Comparison of ENCODE assay signal across 9 mouse cellular contexts in the genomic region with DNA sequence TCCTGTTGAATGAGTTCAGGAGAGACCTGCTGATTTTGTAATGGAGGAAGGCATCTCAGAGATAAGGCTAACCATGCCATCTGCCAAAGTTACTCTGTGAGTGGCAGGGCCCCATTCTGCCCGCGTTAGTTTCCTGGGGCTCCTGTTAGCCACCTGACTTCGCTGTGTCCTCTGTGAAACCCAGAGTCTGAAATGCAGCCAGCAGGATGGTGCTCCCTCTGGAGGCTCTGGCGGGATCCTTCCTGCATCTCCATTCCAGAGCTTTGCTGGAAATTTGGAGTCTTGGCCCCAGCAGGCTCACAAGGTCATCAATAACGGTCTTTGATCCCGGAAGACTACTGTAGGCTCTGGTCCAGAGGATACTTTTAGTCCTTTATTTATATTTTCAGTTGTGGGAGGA. TPM values are rescaled to one million over a fixed set of nuclear protein-coding genes. Genes with fewer than 3 reads are reported as not detected.
A peak's percentile ranks its signal among the peaks of the same experiment; 100 is the strongest.
DNase-seq lines count a peak whose midpoint lies in the region; ATAC-seq and TF ChIP-seq lines count a peak whose summit lies in the region.
"Had no signal": no experiment of that assay in that cellular context is flagged by ENCODE, and none has a peak within 500 bp of the region (broad histone marks: within the 10 kb centered on the region; RNA-seq: fewer than 3 reads in every experiment).

No protein-coding gene starts in this region.

- peak overlapping the region; percentile 50 for H3K27ac ChIP-seq in liver, adult 2 months (replicated peaks; ENCODE audit: insufficient read depth, low read depth, low read length)
- no peak overlapping the region for H3K27ac ChIP-seq in heart, adult 2 months

- TF ChIP-seq EP300 in heart, adult 2 months (IDR thresholded peaks at IDR 0.05; ENCODE audit: insufficient read depth, low read depth, low read length): no peak

- no peaks in the 10 kb centered on the region for H3K27me3 ChIP-seq in liver, adult 2 months (ENCODE audit: control insufficient read depth, insufficient read depth, low read length)
- H3K27me3 ChIP-seq in heart, adult 2 months (ENCODE audit: control insufficient read depth, insufficient read depth, low read length): no peaks in the 10 kb centered on the region

- whole genome bisulfite sequencing in liver, adult 2 months: 10% methylated on average over 6 of the region's 6 CpGs
- WGBS in heart, adult 2 months: 22% methylated on average over 6 of the region's 6 CpGs

- intact Hi-C loops in heart, adult 2 months (cut with DNase I): loop anchor here (5.0 kb wide), 1 partner anchor 79 kb away; no protein-coding TSS in a partner anchor

- no peak for TF ChIP-seq POLR2A in liver, adult 2 months (IDR thresholded peaks at IDR 0.05; ENCODE audit: extremely low read depth, insufficient read depth, low read length)
- no peak for TF ChIP-seq POLR2A in heart, adult 2 months (IDR thresholded peaks at IDR 0.05; ENCODE audit: insufficient read depth, low read depth, low read length)

- H3K36me3 ChIP-seq in liver, adult 2 months (ENCODE audit: control insufficient read depth, insufficient read depth, low read length): peaks cover 5% of the 10 kb centered on the region
- H3K36me3 ChIP-seq in heart, adult 2 months (ENCODE audit: control insufficient read depth, insufficient read depth, low read length): no peaks in the 10 kb centered on the region

- no peak for ATAC-seq in cerebellum, adult (ENCODE audit: insufficient number of reproducible peaks, low FRiP score, low TSS enrichment)
- ATAC-seq in granulocyte monocyte progenitor cell, adult 5-6 weeks (replicated peaks; ENCODE audit: poor library complexity, severe bottlenecking): no peak

- no peak overlapping the region for H3K9ac ChIP-seq in liver, adult 2 months (ENCODE audit: low read depth, low read length)
- H3K9ac ChIP-seq in heart, adult 2 months (ENCODE audit: low read depth, low read length): no peak overlapping the region

- H3K4me3 ChIP-seq in liver, adult 2 months (ENCODE audit: insufficient read depth, low read depth, low read length): no peak overlapping the region
- H3K4me3 ChIP-seq in heart, adult 2 months: no peak overlapping the region

- peaks cover 18% of the 10 kb centered on the region for H3K4me1 ChIP-seq in liver, adult 2 months (ENCODE audit: control insufficient read depth, insufficient read depth, low read length)
- no peaks in the 10 kb centered on the region for H3K4me1 ChIP-seq in heart, adult 2 months (ENCODE audit: control insufficient read depth, insufficient read depth, low read length)

- no peaks in the 10 kb centered on the region for H3K79me2 ChIP-seq in liver, adult 2 months (ENCODE audit: control insufficient read depth, insufficient read depth, low read length)
- no peaks in the 10 kb centered on the region for H3K79me2 ChIP-seq in heart, adult 2 months (replicated peaks; ENCODE audit: control insufficient read depth, insufficient read depth, low read length)

- TF ChIP-seq CTCF in liver, adult 2 months (IDR thresholded peaks at IDR 0.05; ENCODE audit: low read depth, low read length): peak; percentile 81
- peak; percentile 59 for TF ChIP-seq CTCF in heart, adult 2 months (IDR thresholded peaks at IDR 0.05)

- DNase-seq in cerebellum, adult 9-11 months: peak; percentile 14
- DNase-seq in liver, adult 2 months (ENCODE audit: extremely low read depth, low read depth, low spot score): peak; percentile 84
- DNase-seq in liver: no peak
- peak in 1 of 2 experiments; percentile 24 for DNase-seq in heart, adult 2 months
- peak; percentile 42 for DNase-seq in lung, postnatal 14 days
- DNase-seq in ovary, postnatal 14 days (ENCODE audit: low spot score): no peak

RNA-seq across cellular contexts. Expression of a gene that starts 28.7 kb away (rescaled TPM):
- 10.2 and 12.6 TPM in 2 replicates for total RNA-seq in liver, adult 2 months (2014; rRNA removed)
- 14.6 and 15.3 TPM in 2 replicates for polyA plus RNA-seq in liver, adult 2 months (2012; rRNA removed)
- total RNA-seq in heart, adult 2 months (2021): 10 to 100 TPM in 1 of 2 experiments, 1 to 10 TPM in 1; 9.2 to 11.7 TPM
- 8.4 and 12.2 TPM in 2 replicates for polyA plus RNA-seq in heart, adult 2 months (2012; rRNA removed)
- 18.3 and 18.6 TPM in 2 replicates for total RNA-seq in granulocyte monocyte progenitor cell, adult 5-6 weeks (2014; fragmentation: Nextera tagmentation)
- total RNA-seq in granulocyte monocyte progenitor cell, adult 5-6 weeks (2017): 13.2 and 21.2 TPM in 2 replicates

RNA-seq across cellular contexts. Expression of a gene that starts 34.5 kb away (rescaled TPM):
- total RNA-seq in liver, adult 2 months (2014; rRNA removed): 5.5 and 13.4 TPM in 2 replicates
- 24.5 and 25.8 TPM in 2 replicates for polyA plus RNA-seq in liver, adult 2 months (2012; rRNA removed)
- total RNA-seq in heart, adult 2 months (2021): not detected
- 2.0 TPM in 1 of 2 replicates, not detected in the other for polyA plus RNA-seq in heart, adult 2 months (2012; rRNA removed)
- not detected in 2 replicates for total RNA-seq in granulocyte monocyte progenitor cell, adult 5-6 weeks (2014; fragmentation: Nextera tagmentation)
- total RNA-seq in granulocyte monocyte progenitor cell, adult 5-6 weeks (2017): not detected in 2 replicates
- polyA plus RNA-seq: C2C12 had no signal

Comparison
In these comparisons a context has a peak if more than half of its experiments do, and no peak if none do; other contexts are left out.
1. DNase-seq: peak in cerebellum, adult 9-11 months (single experiment), liver, adult 2 months (single experiment) and lung, postnatal 14 days (single experiment); none in liver (single experiment) and ovary, postnatal 14 days (single experiment).